Mouse (Mus musculus): ENCODE measurements around the gene 4930469K13Rik.

DNA sequence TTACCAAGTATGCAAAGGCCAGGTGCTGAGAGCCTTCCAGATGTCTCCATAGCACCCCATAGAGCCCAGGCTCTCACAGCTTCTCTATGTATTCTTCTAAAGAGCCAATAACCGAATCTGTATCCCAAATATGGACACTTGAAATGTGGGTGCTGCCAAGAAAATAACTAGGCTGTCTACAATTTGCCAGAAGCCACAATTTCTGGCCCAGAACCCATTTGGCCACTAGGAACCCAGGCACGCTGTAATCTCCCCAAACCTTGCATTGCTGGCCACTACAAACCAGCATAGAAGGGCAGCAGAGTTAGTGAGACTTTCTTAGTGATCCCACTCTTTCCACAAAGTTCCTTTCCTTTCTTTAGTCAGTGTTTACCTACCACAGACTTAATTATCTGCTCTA, 123.2 kb downstream of the 4930469K13Rik start:
- TF ChIP-seq CTCF (IDR thresholded peaks at IDR 0.05; ENCODE audit: control insufficient read depth, insufficient read depth, low read length): no peak
- TF ChIP-seq POLR2A (IDR thresholded peaks at IDR 0.05; ENCODE audit: borderline replicate concordance, control insufficient read depth, low read depth, low read length): no peak
